Mouse (Mus musculus): Measurements from ENCODE around the gene 1700024P04Rik. TPM values are rescaled to one million over a fixed set of nuclear protein-coding genes. Genes with fewer than 3 reads are reported as not detected.

Gene 1700024P04Rik
- total RNA-seq, 2 experiments from 2014 or later: not detected

- ATAC-seq (replicated peaks; ENCODE audit: low FRiP score, poor library complexity, severe bottlenecking): no peak
Measured at GRCm38 (mm10) chr13:98968517-98968916, 15.8 kb downstream of the 1700024P04Rik start.

GRCm38 (mm10) chr13:98967942-98968341 lies 16.4 kb downstream of the 1700024P04Rik start:
- no peak for ATAC-seq (replicated peaks; ENCODE audit: low FRiP score, poor library complexity, severe bottlenecking)

- ATAC-seq (replicated peaks; ENCODE audit: low FRiP score, poor library complexity, severe bottlenecking): no peak
Measured at GRCm38 (mm10) chr13:98966583-98966982, 17.8 kb downstream of the 1700024P04Rik start.

- no peak for ATAC-seq (replicated peaks; ENCODE audit: low FRiP score, poor library complexity, severe bottlenecking)
Measured at GRCm38 (mm10) chr13:98963612-98964011, 20.8 kb downstream of the 1700024P04Rik start.

GRCm38 (mm10) chr13:98958177-98958576 lies 26.2 kb downstream of the 1700024P04Rik start:
- no peak for ATAC-seq (replicated peaks; ENCODE audit: low FRiP score, poor library complexity, severe bottlenecking)

GRCm38 (mm10) chr13:98956209-98956608 lies 28.2 kb downstream of the 1700024P04Rik start:
- ATAC-seq (replicated peaks; ENCODE audit: low FRiP score, poor library complexity, severe bottlenecking): no peak

- ATAC-seq (replicated peaks; ENCODE audit: low FRiP score, poor library complexity, severe bottlenecking): no peak
Measured at GRCm38 (mm10) chr13:98955676-98956075, 28.7 kb downstream of the 1700024P04Rik start.

GRCm38 (mm10) chr13:98955226-98955625 lies 29.1 kb downstream of the 1700024P04Rik start:
- ATAC-seq (replicated peaks; ENCODE audit: low FRiP score, poor library complexity, severe bottlenecking): no peak

- no peak for ATAC-seq (replicated peaks; ENCODE audit: low FRiP score, poor library complexity, severe bottlenecking)
Measured at GRCm38 (mm10) chr13:98953830-98954229, 30.5 kb downstream of the 1700024P04Rik start.

- ATAC-seq (replicated peaks; ENCODE audit: low FRiP score, poor library complexity, severe bottlenecking): no peak
Measured at GRCm38 (mm10) chr13:98951951-98952350, 32.4 kb downstream of the 1700024P04Rik start.

- no peak for ATAC-seq (replicated peaks; ENCODE audit: low FRiP score, poor library complexity, severe bottlenecking)
Measured at GRCm38 (mm10) chr13:98948146-98948545, 36.2 kb downstream of the 1700024P04Rik start.

GRCm38 (mm10) chr13:98946434-98946833 lies 37.9 kb downstream of the 1700024P04Rik start:
- ATAC-seq (replicated peaks; ENCODE audit: low FRiP score, poor library complexity, severe bottlenecking): no peak

GRCm38 (mm10) chr13:98945908-98946307 lies 38.5 kb downstream of the 1700024P04Rik start:
- ATAC-seq (replicated peaks; ENCODE audit: low FRiP score, poor library complexity, severe bottlenecking): no peak

- no peak for ATAC-seq (replicated peaks; ENCODE audit: low FRiP score, poor library complexity, severe bottlenecking)
Measured at GRCm38 (mm10) chr13:98945381-98945780, 39.0 kb downstream of the 1700024P04Rik start.

GRCm38 (mm10) chr13:98944620-98945081 lies 39.7 kb downstream of the 1700024P04Rik start:
- ATAC-seq (replicated peaks; ENCODE audit: low FRiP score, poor library complexity, severe bottlenecking): peak; percentile 69

GRCm38 (mm10) chr13:98942360-98942759 lies 42.0 kb downstream of the 1700024P04Rik start:
- no peak for ATAC-seq (replicated peaks; ENCODE audit: low FRiP score, poor library complexity, severe bottlenecking)

GRCm38 (mm10) chr13:98941829-98942343 lies 42.5 kb downstream of the 1700024P04Rik start:
- ATAC-seq (replicated peaks; ENCODE audit: low FRiP score, poor library complexity, severe bottlenecking): no peak

GRCm38 (mm10) chr13:98937108-98937507 lies 47.3 kb downstream of the 1700024P04Rik start:
- ATAC-seq (replicated peaks; ENCODE audit: low FRiP score, poor library complexity, severe bottlenecking): no peak

Measured in erythroid progenitor cell, adult 5-6 weeks (primary cell).